Mouse (Mus musculus) effector memory CD4-positive, alpha-beta T cell, adult 5 months (primary cell): Measurements from ENCODE around the gene Actl9. TPM values are rescaled to one million over a fixed set of nuclear protein-coding genes. Genes with fewer than 3 reads are reported as not detected.

Source experiments
- polyA plus RNA-seq: library from polyadenylated mRNA; unstranded; fragments of 100-300 nt; shearing (Covaris generic); gene quantifications from one replicate; pipeline ENCODE4 v1.2.1, GENCODE M21; 2017

Gene Actl9
- polyA plus RNA-seq, result not detected

GRCm38 (mm10) chr17:33432019-33432946, at the start of gene Actl9:
Actl9 (plus strand) TSS chr17:33432896.

DNA sequence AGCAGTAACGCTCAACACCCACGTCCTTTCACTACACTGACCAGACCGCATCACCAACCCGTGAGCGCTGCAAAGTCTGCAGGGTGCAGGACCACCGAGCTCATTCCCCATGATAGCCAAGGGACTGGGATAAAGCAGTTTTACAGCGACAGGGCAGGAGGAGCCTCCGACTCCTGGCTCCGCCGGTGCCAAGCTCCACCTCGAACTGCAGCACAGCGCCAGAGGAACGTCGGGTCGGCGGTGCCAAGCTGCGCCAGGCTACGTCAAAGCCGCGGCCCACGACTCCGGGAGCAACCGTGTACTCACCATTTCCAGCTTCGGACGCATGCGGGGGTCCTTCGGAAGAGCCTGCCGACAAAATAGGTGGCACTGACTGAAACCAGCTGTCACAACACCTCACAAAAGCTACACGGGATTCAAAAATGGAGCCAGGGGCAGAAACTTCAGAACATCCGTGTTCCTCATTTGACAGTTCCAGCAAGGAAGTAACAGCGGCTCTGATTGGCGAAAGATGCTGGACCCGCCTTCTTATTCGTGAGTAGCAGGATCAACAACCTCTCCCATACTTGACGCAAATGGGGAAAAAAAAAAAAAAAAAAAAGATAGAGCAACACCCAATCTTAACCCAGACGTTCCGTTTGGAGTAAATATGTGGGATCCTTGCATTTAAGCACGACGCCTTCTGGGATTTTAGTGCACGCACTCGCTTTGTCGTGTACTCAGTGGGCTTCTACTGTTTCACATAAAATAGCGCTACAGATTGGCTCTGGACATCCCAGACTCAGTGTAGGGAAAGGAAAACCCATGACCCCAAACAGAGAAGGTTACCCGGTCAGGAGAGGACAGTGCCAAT, 38.3 kb upstream of the Actl9 start, which contains the start of gene Zfp101:
TSS of gene Zfp101 (minus strand) at position 460 of the 853 bp plus-strand sequence.

Other genes with a start within 250 kb of the Actl9 start
- gene Olfr239, start 241.6 kb upstream of the Actl9 start, polyA plus RNA-seq, result not detected
- not detected for gene Olfr1564, start 211.2 kb upstream of the Actl9 start, polyA plus RNA-seq
- 7.8 TPM for gene Zfp955a, start 177.8 kb upstream of the Actl9 start, polyA plus RNA-seq
- 0.05 TPM for gene Olfr63, start 168.2 kb upstream of the Actl9 start, polyA plus RNA-seq
- 5.4 TPM for gene Zfp955b, start 143.4 kb upstream of the Actl9 start, polyA plus RNA-seq
- 9.1 TPM for gene Zfp81, start 74.0 kb upstream of the Actl9 start, polyA plus RNA-seq
- gene Zfp101, start 38.3 kb upstream of the Actl9 start, polyA plus RNA-seq, result 7.4 TPM
- gene Adamts10, start 91.3 kb downstream of the Actl9 start, polyA plus RNA-seq, result 100 TPM
- gene Myo1f, start 122.8 kb downstream of the Actl9 start, polyA plus RNA-seq, result 146 TPM
- 33.1 TPM for gene Zfp414, start 196.2 kb downstream of the Actl9 start, polyA plus RNA-seq
- not detected for gene Pram1, start 205.2 kb downstream of the Actl9 start, polyA plus RNA-seq